Mouse (Mus musculus) heart, postnatal 36 days (tissue): ENCODE measurements around the gene Tbx1. TPM values are rescaled to one million over a fixed set of nuclear protein-coding genes. Genes with fewer than 3 reads are reported as not detected.
"Not testable (repeated sequence)": the region's sequence is repeated elsewhere in the genome, so short reads cannot be mapped to it uniquely, and the experiment has no call there.

Experiments used
- DNase-seq, 2 experiments: peaks; one replicate each; pipeline ENCODE4 v3.0.0; 2021 to 2022
- intact Hi-C: fragments of 180-260 bp; cut with DNase I; formaldehyde crosslinking; loops from one replicate; pipeline ENCODE4 v1.15.1; 2025
- total RNA-seq, 2 experiments: library from RNA; stranded (reverse); gene quantifications; 2 replicates each; pipeline ENCODE4 v1.2.3; 2021

The Tbx1 gene
- total RNA-seq, 2 experiments from 2014 or later: 0.51 to 2.2 TPM

GRCm38 (mm10) chr16:18568599-18568998, 21.9 kb downstream of the Tbx1 start:
- intact Hi-C loops: no loop called here
- no peak for DNase-seq

GRCm38 (mm10) chr16:18564472-18564871, 26.0 kb downstream of the Tbx1 start:
- intact Hi-C loops: no loop called here
- DNase-seq: no peak

- DNase-seq: no peak
- intact Hi-C loops: no loop called here
Measured at GRCm38 (mm10) chr16:18556461-18556860, 34.0 kb downstream of the Tbx1 start.

GRCm38 (mm10) chr16:18555235-18555935, 35.1 kb downstream of the Tbx1 start:
- intact Hi-C loops: no loop called here
- DNase-seq: peak; percentile 27 to 32

- intact Hi-C loops: no loop called here
- no peak for DNase-seq
Measured at GRCm38 (mm10) chr16:18554721-18555120, 35.8 kb downstream of the Tbx1 start.

GRCm38 (mm10) chr16:18552106-18552710, 38.3 kb downstream of the Tbx1 start:
- no peak for DNase-seq
- intact Hi-C loops: no loop called here

- intact Hi-C loops: no loop called here
- no peak for DNase-seq
Measured at GRCm38 (mm10) chr16:18551604-18552003, 38.9 kb downstream of the Tbx1 start.

- no peak for DNase-seq
- intact Hi-C loops: no loop called here
Measured at GRCm38 (mm10) chr16:18547891-18548290, 42.6 kb downstream of the Tbx1 start.

GRCm38 (mm10) chr16:18543151-18543829, 47.2 kb downstream of the Tbx1 start:
- intact Hi-C loops: no loop called here
- DNase-seq: no peak

- intact Hi-C loops: no loop called here
- no peak for DNase-seq
Measured at GRCm38 (mm10) chr16:18539281-18539680, 51.2 kb downstream of the Tbx1 start.

- intact Hi-C loops: no loop called here
- no peak for DNase-seq
Measured at GRCm38 (mm10) chr16:18537407-18537990, 53.0 kb downstream of the Tbx1 start.

GRCm38 (mm10) chr16:18533061-18533460, 57.4 kb downstream of the Tbx1 start:
- DNase-seq, intact Hi-C loops: not testable (repeated sequence)

Other genes starting within 250 kb of the Tbx1 start
- gene Tango2, start 242.6 kb downstream of the Tbx1 start, total RNA-seq: 100 to 1,000 TPM; 152 to 177 TPM
- gene Arvcf, start 242.5 kb downstream of the Tbx1 start, total RNA-seq: 10 to 100 TPM; 21.1 to 25.6 TPM
- gene Txnrd2, start 164.3 kb downstream of the Tbx1 start, total RNA-seq: 10 to 100 TPM; 41.0 to 42.8 TPM
- gene Comt, start 163.8 kb downstream of the Tbx1 start, total RNA-seq: 100 to 1,000 TPM; 130 to 150 TPM
- gene Gnb1l, start 92.0 kb downstream of the Tbx1 start, total RNA-seq: 1 to 10 TPM; 5.2 to 5.4 TPM
- gene Rtl10, start 91.8 kb downstream of the Tbx1 start, total RNA-seq: 1 to 10 TPM; 3.6 to 4.6 TPM
- 1 to 10 TPM; 1.2 TPM for gene Gp1bb, start 31.7 kb upstream of the Tbx1 start, total RNA-seq
- 1 to 10 TPM in 1 of 2 experiments, under 1 TPM in 1; 0.60 to 1.6 TPM for gene Gm49601, start 35.8 kb upstream of the Tbx1 start, total RNA-seq
- gene Sept5, start 39.3 kb upstream of the Tbx1 start, total RNA-seq: 1 to 10 TPM; 3.7 to 3.8 TPM
- 10 to 100 TPM; 37.2 to 45.9 TPM for gene Cldn5, start 186.2 kb upstream of the Tbx1 start, total RNA-seq
- gene Ufd1, start 221.1 kb upstream of the Tbx1 start, total RNA-seq: 10 to 100 TPM; 48.8 to 58.1 TPM
- 1 to 10 TPM; 2.7 to 3.6 TPM for gene Cdc45, start 221.3 kb upstream of the Tbx1 start, total RNA-seq
- 10 to 100 TPM; 21.8 to 25.6 TPM for gene 2510002D24Rik, start 245.9 kb upstream of the Tbx1 start, total RNA-seq
- 1 to 10 TPM in 1 of 2 experiments, not detected in 1; 2.4 TPM for gene Gm28539, start 245.9 kb upstream of the Tbx1 start, total RNA-seq